Mouse (Mus musculus): ENCODE measurements around the gene Sema4c.

DNA sequence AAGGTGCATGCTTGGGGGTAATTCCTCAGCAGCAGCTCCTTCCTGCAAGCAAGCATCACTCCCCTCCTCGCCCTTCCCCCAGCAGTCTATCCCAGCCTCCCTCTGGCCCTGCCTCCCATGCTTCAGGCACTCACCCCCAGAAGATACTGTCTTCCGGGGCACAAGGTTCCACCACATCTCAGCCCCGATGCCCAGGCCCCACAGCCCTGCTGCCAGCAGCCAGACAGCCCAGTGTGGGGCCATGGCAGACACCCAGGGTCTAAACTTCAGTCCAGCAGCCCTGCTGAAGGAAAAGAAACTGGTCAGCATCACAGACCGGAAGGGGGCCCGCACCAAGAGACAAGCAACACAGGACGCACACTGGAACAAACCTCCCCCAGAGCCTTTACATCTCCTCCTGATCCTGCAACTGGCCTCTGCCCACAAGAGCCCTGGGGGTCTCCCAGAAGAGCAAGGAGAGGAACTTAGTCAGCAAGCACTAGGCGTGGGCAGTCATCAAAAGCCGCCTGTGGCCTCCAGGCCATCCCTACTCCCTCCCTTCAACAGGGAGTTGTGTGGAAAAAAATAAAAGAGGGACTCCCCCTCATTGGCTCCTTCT, 2.3 kb downstream of the Sema4c start:
- TF ChIP-seq CTCF (IDR thresholded peaks at IDR 0.05; ENCODE audit: low read depth) (no peak), EP300 (IDR thresholded peaks at IDR 0.05; ENCODE audit: low read depth) (no peak)

Measured in liver, postnatal 0 days (tissue).